Mouse (Mus musculus) megakaryocyte, adult 5-6 weeks (primary cell): Measurements from ENCODE around the gene Mfsd6. TPM values are rescaled to one million over a fixed set of nuclear protein-coding genes. Genes with fewer than 3 reads are reported as not detected.
"Not testable (repeated sequence)": the region's sequence is repeated elsewhere in the genome, so short reads cannot be mapped to it uniquely, and the experiment has no call there.

Source experiments
- ATAC-seq: 2 replicates; pipeline ENCODE4 v1.8.0; 2016; ENCODE audit warnings: mild to moderate bottlenecking, inconsistent platforms; ENCODE audit not compliant: poor library complexity, severe bottlenecking
- total RNA-seq, 2 experiments: library from RNA; stranded (forward) in 1 of 2; stranded (reverse) in 1 of 2; fragments of 153-499, 151-499 nt in 1 of 2; fragments of 221-1000, 200-1000 nt in 1 of 2; gene quantifications; 2 replicates each; pipeline versions ENCODE4 v1.2.3 to v1.2.4; 2015 to 2017

The Mfsd6 gene
- total RNA-seq, 2 experiments from 2014 or later, result 26.8 to 30.6 TPM

GRCm38 (mm10) chr1:52714021-52714420 is 13.2 kb downstream of the Mfsd6 start:
- no peak for ATAC-seq

- ATAC-seq, result peak; percentile 87
Measured at GRCm38 (mm10) chr1:52708745-52709144, 18.5 kb downstream of the Mfsd6 start.

- no peak for ATAC-seq
Measured at GRCm38 (mm10) chr1:52707030-52707429, 20.2 kb downstream of the Mfsd6 start.

GRCm38 (mm10) chr1:52702738-52703491 is 24.3 kb downstream of the Mfsd6 start:
- ATAC-seq, result peak; percentile 96

- ATAC-seq, result no peak
Measured at GRCm38 (mm10) chr1:52701941-52702340, 25.3 kb downstream of the Mfsd6 start.

GRCm38 (mm10) chr1:52694456-52694855 is 32.8 kb downstream of the Mfsd6 start:
- ATAC-seq, result not testable (repeated sequence)

GRCm38 (mm10) chr1:52687636-52688035 is 39.6 kb downstream of the Mfsd6 start:
- ATAC-seq, result no peak

- no peak for ATAC-seq
Measured at GRCm38 (mm10) chr1:52683550-52683949, 43.7 kb downstream of the Mfsd6 start.

GRCm38 (mm10) chr1:52676621-52677020 is 50.6 kb downstream of the Mfsd6 start:
- ATAC-seq, result no peak

- ATAC-seq, result no peak
Measured at GRCm38 (mm10) chr1:52675561-52676551, 51.4 kb downstream of the Mfsd6 start.

- ATAC-seq, result no peak
Measured at GRCm38 (mm10) chr1:52669931-52670330, 57.3 kb downstream of the Mfsd6 start.

- no peak for ATAC-seq
Measured at GRCm38 (mm10) chr1:52668743-52669323, 58.4 kb downstream of the Mfsd6 start.

- no peak for ATAC-seq
Measured at GRCm38 (mm10) chr1:52663228-52663627, 64.0 kb downstream of the Mfsd6 start.

GRCm38 (mm10) chr1:52660765-52661164 is 66.5 kb downstream of the Mfsd6 start:
- no peak for ATAC-seq

GRCm38 (mm10) chr1:52660278-52660677 is 67.0 kb downstream of the Mfsd6 start:
- ATAC-seq, result no peak

GRCm38 (mm10) chr1:52658160-52658559 is 69.1 kb downstream of the Mfsd6 start:
- no peak for ATAC-seq

GRCm38 (mm10) chr1:52655153-52655552 is 72.1 kb downstream of the Mfsd6 start:
- ATAC-seq, result peak; percentile 85

- ATAC-seq, result peak; percentile 81
Measured at GRCm38 (mm10) chr1:52653366-52653765, 73.9 kb downstream of the Mfsd6 start.

GRCm38 (mm10) chr1:52652601-52653253 is 74.5 kb downstream of the Mfsd6 start:
- ATAC-seq, result 0 out of 2 replicates have a peak, but pooled peaks have one; percentile 13

GRCm38 (mm10) chr1:52650066-52650465 is 77.2 kb downstream of the Mfsd6 start:
- no peak for ATAC-seq
